Mouse (Mus musculus) stomach, postnatal 0 days (tissue): Measurements from ENCODE around the gene Epas1. TPM values are rescaled to one million over a fixed set of nuclear protein-coding genes. Genes with fewer than 3 reads are reported as not detected.

Experiments
- ATAC-seq: fragments of 200-750 bp; cut with Nextera tagmentation; 2 replicates; pipeline ENCODE4 v1.8.0; 2017; ENCODE audit not compliant: low FRiP score, low TSS enrichment
- DNase-seq: peaks from one replicate; pipeline ENCODE4 v3.0.0-alpha.2; 2016; ENCODE audit warnings: low spot score
- H3K27ac ChIP-seq: fragments of 300-500 bp; sonication (generic); replicated peaks from 2 replicates; pipeline ENCODE4 v1.5.1; 2014; ENCODE audit warnings: mild to moderate bottlenecking, control low read depth
- H3K27me3 ChIP-seq: fragments of 300-500 bp; sonication (generic); 2 replicates; pipeline ENCODE4 v1.6.1; 2014; ENCODE audit warnings: low read length; ENCODE audit not compliant: control insufficient read depth, insufficient read depth
- H3K36me3 ChIP-seq: fragments of 300-500 bp; sonication (generic); 2 replicates; pipeline ENCODE4 v1.6.1; 2014; ENCODE audit warnings: low read length, mixed read lengths; ENCODE audit not compliant: control insufficient read depth, insufficient read depth
- H3K4me1 ChIP-seq: fragments of 300-500 bp; sonication (generic); replicated peaks from 2 replicates; pipeline ENCODE4 v1.6.1; 2014; ENCODE audit warnings: antibody characterized with exemption; ENCODE audit not compliant: control insufficient read depth, insufficient read depth
- H3K4me2 ChIP-seq: fragments of 300-500 bp; sonication (generic); replicated peaks from 2 replicates; pipeline ENCODE4 v1.6.1; 2014; ENCODE audit warnings: low read depth, mild to moderate bottlenecking, control low read depth, moderate library complexity
- H3K4me3 ChIP-seq: fragments of 300-500 bp; sonication (generic); 2 replicates; pipeline ENCODE4 v1.5.1; 2014; ENCODE audit warnings: low read depth, low read length, control low read depth
- H3K9ac ChIP-seq: fragments of 300-500 bp; sonication (generic); 2 replicates; pipeline ENCODE4 v1.6.1; 2014; ENCODE audit warnings: mild to moderate bottlenecking, low read length, control low read depth, mixed read lengths
- H3K9me3 ChIP-seq: fragments of 300-500 bp; sonication (generic); 2 replicates; pipeline ENCODE4 v1.6.1; 2016; ENCODE audit warnings: low read length; ENCODE audit not compliant: control insufficient read depth
- CTCF ChIP-seq: IDR thresholded peaks from 2 replicates; pipeline ENCODE4 v1.5.1; 2016; ENCODE audit warnings: antibody characterized with exemption, low read depth, mild to moderate bottlenecking, moderate library complexity
- EP300 ChIP-seq: optimal IDR thresholded peaks from 2 replicates; pipeline ENCODE3; 2016; ENCODE audit warnings: antibody characterized with exemption
- WGBS: fragments of 180-500 bp; shearing (Covaris S2); extraction: QIAGEN DNeasy Blood & Tissue Kit; methylation state at CpG from one replicate; pipeline ENCODE4 v1.1.7; 2014; 5-methylcytosine and 5-hydroxymethylcytosine counted together
- polyA plus RNA-seq: library from polyadenylated mRNA; unstranded; fragments of >200 nt; fragmentation: Nextera tagmentation; extraction: Ambion mirVana; gene quantifications from 2 replicates; pipeline ENCODE4 v1.2.1, GENCODE M21; 2015

Gene Epas1
- polyA plus RNA-seq, 1 experiment from 2014 or later, result 4.7 TPM

DNA sequence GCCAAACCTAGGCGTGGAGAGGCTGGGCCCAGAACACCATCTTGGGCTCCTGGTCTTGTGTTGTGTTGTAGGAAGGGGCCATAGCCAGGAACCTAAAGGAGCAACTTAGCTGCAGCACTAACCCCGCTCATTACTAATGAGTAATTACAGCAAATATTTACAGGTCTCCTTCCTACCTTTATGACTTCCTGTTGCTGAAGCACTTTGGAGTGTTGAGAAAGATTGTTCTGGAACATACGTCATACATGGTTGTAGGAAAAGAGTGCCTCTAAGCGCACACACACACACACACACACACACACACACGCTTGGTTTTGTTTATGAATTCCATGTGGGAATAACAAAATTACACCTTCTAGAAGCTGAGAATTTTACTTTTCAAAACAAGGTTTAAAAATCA lies 8.4 kb downstream of the Epas1 start:
- WGBS, result 57% methylated on average over 5 of the region's 5 CpGs
- no peak for DNase-seq
- ATAC-seq, result peak; percentile 87

DNA sequence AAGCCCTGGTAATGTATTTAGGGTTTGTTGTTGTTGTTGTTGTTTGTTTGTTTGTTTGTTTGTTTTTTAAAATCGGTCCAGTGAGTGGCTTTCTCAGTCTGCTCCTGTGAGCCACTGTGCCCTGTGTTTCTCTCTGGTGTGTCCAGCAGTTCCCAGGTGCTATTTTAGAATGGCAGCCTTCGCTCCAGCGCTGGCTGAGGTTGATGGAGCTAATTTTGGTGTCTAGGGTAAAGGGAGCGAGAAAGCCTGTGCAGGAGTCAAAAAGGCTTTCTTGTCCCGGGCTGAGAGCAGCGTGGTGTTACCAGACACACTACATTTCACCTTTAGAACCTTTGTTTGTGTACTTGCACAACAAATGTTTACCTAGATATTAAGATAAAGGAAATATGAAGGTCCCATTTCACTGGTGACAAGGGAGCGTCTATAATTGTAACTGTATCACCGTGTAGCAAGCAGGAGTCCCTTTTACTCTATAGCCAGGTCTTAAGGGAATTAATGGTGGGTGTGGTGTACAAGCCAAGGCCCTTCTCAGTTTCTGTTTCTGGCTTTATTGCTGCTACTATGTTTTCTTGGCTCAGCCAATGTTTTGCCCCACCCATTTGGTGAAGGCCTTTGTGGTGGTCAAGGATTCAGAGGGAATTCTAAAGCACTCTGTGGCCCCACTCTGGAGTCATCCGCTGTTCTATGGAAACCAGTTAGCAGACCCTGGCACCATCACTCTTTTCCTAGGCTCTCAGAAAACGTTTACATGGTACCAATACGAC lies 9.2 kb downstream of the Epas1 start:
- H3K9me3 ChIP-seq, result no peaks in the 10 kb centered on the region
- H3K36me3 ChIP-seq, result no peaks in the 10 kb centered on the region
- no peak for ATAC-seq
- TF ChIP-seq CTCF (no peak), EP300 (no peak)
- no peaks in the 10 kb centered on the region for H3K27me3 ChIP-seq
- 61% methylated on average over 11 of the region's 11 CpGs for WGBS
- no peak overlapping the region for H3K27ac ChIP-seq
- no peaks in the 10 kb centered on the region for H3K4me1 ChIP-seq
- no peak overlapping the region for H3K4me2 ChIP-seq
- no peak overlapping the region for H3K4me3 ChIP-seq
- no peak overlapping the region for H3K9ac ChIP-seq
- no peak for DNase-seq

More for the DNA sequence above, 8.4 kb downstream of the Epas1 start:
- Histone ChIP-seq H3K4me2 (no peak overlapping the region), H3K27ac (peak overlapping the region; percentile 13; the same call in 1 of the 2 replicates), H3K27me3 (no peaks in the 10 kb centered on the region), H3K4me1 (no peaks in the 10 kb centered on the region), H3K9ac (no peak overlapping the region), H3K9me3 (no peaks in the 10 kb centered on the region), H3K4me3 (no peak overlapping the region), H3K36me3 (no peaks in the 10 kb centered on the region)
- TF ChIP-seq CTCF, result no peak

DNA sequence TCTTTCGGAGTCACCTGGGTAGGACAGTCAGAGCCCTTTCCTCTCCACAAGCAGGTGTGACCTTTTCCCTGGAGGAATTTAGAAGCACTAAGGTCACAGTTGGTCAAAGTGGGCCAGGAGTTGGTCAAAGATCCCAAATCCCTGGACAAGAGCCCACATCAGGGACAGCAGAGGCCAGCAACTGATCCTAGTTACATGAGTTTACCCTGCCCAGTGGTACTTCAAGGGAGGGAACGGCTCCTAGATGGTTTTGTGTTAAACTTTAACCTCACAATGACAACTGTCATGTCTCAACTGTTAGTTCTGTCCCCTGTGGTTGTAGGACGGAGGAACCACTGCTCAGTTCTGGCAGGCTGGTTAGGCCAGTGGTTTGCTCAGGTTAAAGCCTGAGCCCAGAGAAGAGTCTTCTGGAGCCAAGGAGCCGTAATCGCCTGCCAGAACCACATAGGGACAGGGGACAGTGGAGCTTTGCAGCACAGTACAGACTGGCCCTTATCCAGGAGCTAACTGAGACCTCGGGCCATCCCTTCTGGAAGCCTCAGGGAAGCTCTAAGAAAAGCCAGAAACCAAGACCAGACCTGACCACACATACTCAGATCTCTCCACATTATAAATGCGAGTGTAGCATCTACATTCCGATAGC lies 12.4 kb downstream of the Epas1 start:
- ATAC-seq (no peak), DNase-seq (no peak)
- no peak overlapping the region for H3K4me3 ChIP-seq
- H3K36me3 ChIP-seq, result no peaks in the 10 kb centered on the region
- no peak overlapping the region for H3K9ac ChIP-seq
- H3K27ac ChIP-seq, result no peak overlapping the region
- H3K9me3 ChIP-seq, result no peaks in the 10 kb centered on the region
- peaks cover 6% of the 10 kb centered on the region; the same call in 1 of the 2 replicates for H3K4me1 ChIP-seq
- no peaks in the 10 kb centered on the region for H3K27me3 ChIP-seq
- no peak for TF ChIP-seq CTCF
- WGBS, result 87% methylated on average over 8 of the region's 8 CpGs
- no peak overlapping the region for H3K4me2 ChIP-seq

DNA sequence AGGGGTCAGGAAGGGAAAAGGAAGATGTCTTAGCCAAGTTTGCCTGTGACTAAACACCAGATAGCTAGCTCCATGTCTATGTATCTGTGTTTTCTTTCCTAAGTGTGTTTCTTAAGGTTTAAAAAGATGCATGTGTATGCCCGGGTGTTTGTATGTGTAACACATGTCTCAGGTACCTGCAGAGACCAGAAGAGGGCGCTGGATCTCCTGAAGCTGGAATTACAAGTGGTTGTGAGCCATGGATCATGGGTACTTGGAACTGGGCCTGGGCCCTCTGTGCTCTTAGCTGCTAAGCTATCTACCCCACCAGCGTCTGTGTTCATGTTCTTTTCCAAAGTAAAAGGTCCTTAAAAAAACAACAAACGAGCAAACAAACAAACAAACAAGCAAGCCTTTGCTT lies 12.9 kb downstream of the Epas1 start:
- Histone ChIP-seq H3K4me3 (no peak overlapping the region), H3K27me3 (no peaks in the 10 kb centered on the region), H3K9me3 (no peaks in the 10 kb centered on the region), H3K36me3 (no peaks in the 10 kb centered on the region), H3K27ac (no peak overlapping the region), H3K9ac (no peak overlapping the region), H3K4me1 (peaks cover 6% of the 10 kb centered on the region; the same call in 1 of the 2 replicates), H3K4me2 (no peak overlapping the region)
- DNase-seq (no peak), ATAC-seq (no peak)
- WGBS, result 88% methylated on average over 4 of the region's 4 CpGs
- TF ChIP-seq CTCF (peak; percentile 15), EP300 (no peak)

DNA sequence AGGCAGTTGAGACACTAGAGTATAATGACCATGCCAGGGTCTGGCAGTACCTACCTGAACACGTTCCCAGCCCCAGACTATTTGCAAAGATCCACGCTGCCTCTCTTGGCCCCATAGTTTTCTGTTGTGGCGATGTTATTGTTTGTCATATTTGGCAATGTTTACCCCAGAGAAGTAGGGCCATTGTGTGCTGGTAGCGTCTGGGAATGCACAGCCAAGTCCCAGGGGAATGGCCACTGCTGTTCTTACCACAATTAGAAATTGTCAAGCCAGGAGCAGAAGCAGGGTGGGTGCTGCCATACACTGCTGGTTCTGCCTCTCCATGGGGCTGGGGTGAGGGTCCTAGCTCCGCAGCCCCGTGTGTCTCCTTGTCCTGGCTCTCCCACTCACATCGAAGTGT lies 15.1 kb downstream of the Epas1 start:
- TF ChIP-seq EP300, result no peak
- TF ChIP-seq CTCF, result no peak
- 75% methylated on average over 7 of the region's 7 CpGs for WGBS
- H3K4me3 ChIP-seq, result no peak overlapping the region
- H3K27me3 ChIP-seq, result no peaks in the 10 kb centered on the region
- no peak overlapping the region for H3K4me2 ChIP-seq
- H3K4me1 ChIP-seq, result peaks cover 6% of the 10 kb centered on the region; the same call in 1 of the 2 replicates
- no peak overlapping the region for H3K27ac ChIP-seq
- no peak for ATAC-seq
- H3K9ac ChIP-seq, result no peak overlapping the region
- no peak for DNase-seq
- no peaks in the 10 kb centered on the region for H3K36me3 ChIP-seq
- no peaks in the 10 kb centered on the region for H3K9me3 ChIP-seq
